Comparison of ENCODE assay signal across 8 mouse cellular contexts in genomic region chr9:108347540-108348289, GRCm38 (mm10). TPM values are rescaled to one million over a fixed set of nuclear protein-coding genes. Genes with fewer than 3 reads are reported as not detected.
DNase-seq lines count a peak whose midpoint lies in the region; ATAC-seq and TF ChIP-seq lines count a peak whose summit lies in the region.

Gene Usp4 (plus strand): TSS chr9:108347853.

- no peaks in the 10 kb centered on the region for H3K9me3 ChIP-seq in lung, embryonic 14.5 days (ENCODE audit: low read depth, low read length)

- peak within 1 kb of the TSS; percentile 84 for H3K9ac ChIP-seq in lung, embryonic 14.5 days

- H3K27me3 ChIP-seq in lung, embryonic 14.5 days (ENCODE audit: insufficient read depth, low read length): no peaks in the 10 kb centered on the region

- WGBS in lung, embryonic 14.5 days: under 1% methylated on average over 74 of the region's 75 CpGs

- peak; percentile 95 for ATAC-seq in lung, embryonic 14.5 days (ENCODE audit: insufficient read depth)
- peak; percentile 85 for ATAC-seq in neutrophil, adult 5-6 weeks (ENCODE audit: extremely low read depth, insufficient number of reproducible peaks, low FRiP score, poor library complexity, severe bottlenecking)

- TF ChIP-seq CTCF in lung, embryonic 14.5 days (IDR thresholded peaks at IDR 0.05; ENCODE audit: low read depth): no peak

- peak; percentile 50 for DNase-seq in MEL-GATA-1-ER (ENCODE audit: extremely low read depth, low read depth)
- DNase-seq in cerebellum, adult 8-10 months: peak; percentile 84
- DNase-seq in forelimb bud, embryonic 11.5 days (ENCODE audit: low read depth, low spot score): peak; percentile 87
- DNase-seq in heart, postnatal 4 days: peak; percentile 91
- peak; percentile 65 to 81 for DNase-seq in layer of hippocampus, adult 8-10 months (ENCODE audit: low spot score in 2 of 2)
- peak; percentile 97 for DNase-seq in lung, embryonic 14.5 days
- peak; percentile 85 for DNase-seq in testis, postnatal 14 days (ENCODE audit: low spot score)

- peaks cover 8% of the 10 kb centered on the region; the same call in 1 of the 2 replicates for H3K4me1 ChIP-seq in lung, embryonic 14.5 days (ENCODE audit: insufficient read depth)

- peak within 1 kb of the TSS; percentile 87 for H3K4me2 ChIP-seq in lung, embryonic 14.5 days

- peaks cover 21% of the 10 kb centered on the region for H3K36me3 ChIP-seq in lung, embryonic 14.5 days (ENCODE audit: insufficient read depth)

- peak within 1 kb of the TSS; percentile 97 for H3K27ac ChIP-seq in lung, embryonic 14.5 days (ENCODE audit: low read depth)

- H3K4me3 ChIP-seq in lung, embryonic 14.5 days (ENCODE audit: low read depth, low read length): peak within 1 kb of the TSS; percentile 93

RNA-seq across cellular contexts. Expression of gene Usp4, which starts in this region (rescaled TPM):
- total RNA-seq in heart, postnatal 4 days (2021): 100 to 1,000 TPM; 105 to 108 TPM
- total RNA-seq in layer of hippocampus, adult 8-10 months (2022): 100 to 1,000 TPM; 102 to 124 (median 112) TPM
- 110 and 113 TPM in 2 replicates for polyA plus RNA-seq in lung, embryonic 14.5 days (2014; fragmentation: Nextera tagmentation; extraction: Ambion mirVana)
- 140 and 154 TPM in 2 replicates for total RNA-seq in neutrophil, adult 5-6 weeks (2017)

Comparison
In these comparisons a context has a peak if more than half of its experiments do, and no peak if none do; other contexts are left out.
1. Peak in every context shown above with its lines: DNase-seq, ATAC-seq, H3K4me3 ChIP-seq and H3K27ac ChIP-seq.